Mouse (Mus musculus) induced T-regulatory cell, adult 2 months (primary cell): Measurements from ENCODE around the gene Grik3.

ENCODE experiments used
- DNase-seq: peaks from one replicate; pipeline ENCODE4 v3.0.0-alpha.2; 2012; ENCODE audit warnings: low read depth

Grik3 gene

GRCm38 (mm10) chr4:125640921-125641663, 150.6 kb downstream of the Grik3 start:
- no peak for DNase-seq

GRCm38 (mm10) chr4:125644581-125645568, 154.4 kb downstream of the Grik3 start:
- DNase-seq: no peak

GRCm38 (mm10) chr4:125651676-125652246, 161.3 kb downstream of the Grik3 start:
- DNase-seq: peak; percentile 0

GRCm38 (mm10) chr4:125656031-125656430, 165.5 kb downstream of the Grik3 start:
- DNase-seq: no peak

- DNase-seq: no peak
These were observed 167.9 kb downstream of the Grik3 start for GRCm38 (mm10) chr4:125658376-125658775.

- DNase-seq: no peak
These were observed 171.5 kb downstream of the Grik3 start for GRCm38 (mm10) chr4:125661982-125662381.

GRCm38 (mm10) chr4:125663262-125663661, 172.8 kb downstream of the Grik3 start:
- no peak for DNase-seq

- no peak for DNase-seq
These were observed 175.5 kb downstream of the Grik3 start for GRCm38 (mm10) chr4:125665955-125666354.

GRCm38 (mm10) chr4:125682007-125682406, 191.5 kb downstream of the Grik3 start:
- DNase-seq: no peak

GRCm38 (mm10) chr4:125687078-125687477, 196.6 kb downstream of the Grik3 start:
- no peak for DNase-seq

GRCm38 (mm10) chr4:125695431-125695830, 204.9 kb downstream of the Grik3 start:
- no peak for DNase-seq

- DNase-seq: no peak
These were observed 205.9 kb downstream of the Grik3 start for GRCm38 (mm10) chr4:125696182-125696939.

- no peak for DNase-seq
These were observed 207.1 kb downstream of the Grik3 start for GRCm38 (mm10) chr4:125697626-125698025.

- no peak for DNase-seq
These were observed 208.6 kb downstream of the Grik3 start for GRCm38 (mm10) chr4:125699056-125699455.

GRCm38 (mm10) chr4:125700331-125700730, 209.8 kb downstream of the Grik3 start:
- no peak for DNase-seq

- DNase-seq: no peak
These were observed 212.3 kb downstream of the Grik3 start for GRCm38 (mm10) chr4:125702607-125703309.

GRCm38 (mm10) chr4:125703310-125703690, 212.8 kb downstream of the Grik3 start:
- DNase-seq: peak; percentile 20

GRCm38 (mm10) chr4:125705746-125706145, 215.2 kb downstream of the Grik3 start:
- no peak for DNase-seq

GRCm38 (mm10) chr4:125709716-125710115, 219.2 kb downstream of the Grik3 start:
- no peak for DNase-seq

- DNase-seq: no peak
These were observed 227.4 kb downstream of the Grik3 start for GRCm38 (mm10) chr4:125717881-125718280.
